Mouse (Mus musculus) retina, adult 2 months (tissue): ENCODE measurements around the gene Setd3.

Source experiments
- DNase-seq: peaks from one replicate; pipeline ENCODE4 v3.0.0-alpha.2; 2012; ENCODE audit warnings: low read depth, low spot score

Setd3 gene

GRCm38 (mm10) chr12:108203895-108204294, 24.8 kb upstream of the Setd3 start:
- DNase-seq: no peak

GRCm38 (mm10) chr12:108200094-108200493, 21.0 kb upstream of the Setd3 start:
- DNase-seq: no peak

- DNase-seq: no peak
Observed at GRCm38 (mm10) chr12:108198447-108198846, 19.3 kb upstream of the Setd3 start.

GRCm38 (mm10) chr12:108195761-108196160, 16.6 kb upstream of the Setd3 start:
- no peak for DNase-seq

GRCm38 (mm10) chr12:108193878-108194277, 14.8 kb upstream of the Setd3 start:
- no peak for DNase-seq

- DNase-seq: no peak
Observed at GRCm38 (mm10) chr12:108187541-108188091, 8.5 kb upstream of the Setd3 start.

GRCm38 (mm10) chr12:108181716-108182115, 2.6 kb upstream of the Setd3 start:
- DNase-seq: no peak

GRCm38 (mm10) chr12:108179321-108180266, 480 bp upstream of the Setd3 start, which contains the start of gene Ccnk:
Ccnk (plus strand) TSS chr12:108179579.
- peak; percentile 95 for DNase-seq

- no peak for DNase-seq
Observed at GRCm38 (mm10) chr12:108178331-108179245, 526 bp downstream of the Setd3 start.

GRCm38 (mm10) chr12:108176366-108176765, 2.7 kb downstream of the Setd3 start:
- no peak for DNase-seq

GRCm38 (mm10) chr12:108174606-108175505, 4.3 kb downstream of the Setd3 start:
- no peak for DNase-seq

GRCm38 (mm10) chr12:108172639-108173038, 6.5 kb downstream of the Setd3 start:
- no peak for DNase-seq

- no peak for DNase-seq
Observed at GRCm38 (mm10) chr12:108171336-108171735, 7.8 kb downstream of the Setd3 start.

GRCm38 (mm10) chr12:108170467-108170866, 8.6 kb downstream of the Setd3 start:
- no peak for DNase-seq

GRCm38 (mm10) chr12:108168909-108169308, 10.2 kb downstream of the Setd3 start:
- no peak for DNase-seq

- DNase-seq: no peak
Observed at GRCm38 (mm10) chr12:108163706-108164105, 15.4 kb downstream of the Setd3 start.

GRCm38 (mm10) chr12:108162036-108162435, 17.1 kb downstream of the Setd3 start:
- no peak for DNase-seq

- DNase-seq: no peak
Observed at GRCm38 (mm10) chr12:108159863-108160262, 19.3 kb downstream of the Setd3 start.

GRCm38 (mm10) chr12:108152743-108153142, 26.4 kb downstream of the Setd3 start:
- no peak for DNase-seq

GRCm38 (mm10) chr12:108149764-108150163, 29.4 kb downstream of the Setd3 start:
- no peak for DNase-seq

- DNase-seq: no peak
Observed at GRCm38 (mm10) chr12:108145198-108145597, 33.9 kb downstream of the Setd3 start.
